Mouse (Mus musculus) limb, embryonic 10.5 days (tissue): Measurements from ENCODE around the gene Scd2. TPM values are rescaled to one million over a fixed set of nuclear protein-coding genes. Genes with fewer than 3 reads are reported as not detected.
"Not testable (repeated sequence)": the region's sequence is repeated elsewhere in the genome, so short reads cannot be mapped to it uniquely, and the experiment has no call there.

ENCODE experiments used
- DNase-seq: peaks from one replicate; pipeline ENCODE4 v3.0.0-alpha.2; 2017; ENCODE audit warnings: low spot score
- H3K27ac ChIP-seq: fragments of 300-500 bp; sonication (generic); 2 replicates; pipeline ENCODE4 v1.5.1; 2016; ENCODE audit warnings: mild to moderate bottlenecking
- H3K27me3 ChIP-seq: fragments of 300-500 bp; sonication (generic); 2 replicates; pipeline ENCODE4 v1.6.1; 2016; ENCODE audit warnings: low read depth, mild to moderate bottlenecking; ENCODE audit not compliant: poor library complexity, severe bottlenecking
- H3K36me3 ChIP-seq: fragments of 300-500 bp; sonication (generic); 2 replicates; pipeline ENCODE4 v1.6.1; 2016; ENCODE audit warnings: mild to moderate bottlenecking, moderate library complexity
- H3K4me1 ChIP-seq: fragments of 300-500 bp; sonication (generic); 2 replicates; pipeline ENCODE4 v1.6.1; 2016
- H3K4me3 ChIP-seq: fragments of 300-500 bp; sonication (generic); 2 replicates; pipeline ENCODE4 v1.5.1; 2016; ENCODE audit warnings: mild to moderate bottlenecking, moderate library complexity
- H3K9me3 ChIP-seq: fragments of 300-500 bp; sonication (generic); replicated peaks from 2 replicates; pipeline ENCODE4 v1.6.1; 2016; ENCODE audit warnings: mild to moderate bottlenecking
- WGBS: fragments of 180-500 bp; shearing (Covaris S2); methylation state at CpG from one replicate; pipeline ENCODE4 v1.1.7; 2016; 5-methylcytosine and 5-hydroxymethylcytosine counted together
- polyA plus RNA-seq: library from polyadenylated mRNA; unstranded; fragments of >200 nt; fragmentation: Nextera tagmentation; extraction: Ambion mirVana; gene quantifications from 2 replicates; pipeline ENCODE4 v1.2.1, GENCODE M21; 2016

Gene Scd2
- 324 and 335 TPM in 2 replicates for polyA plus RNA-seq

DNA sequence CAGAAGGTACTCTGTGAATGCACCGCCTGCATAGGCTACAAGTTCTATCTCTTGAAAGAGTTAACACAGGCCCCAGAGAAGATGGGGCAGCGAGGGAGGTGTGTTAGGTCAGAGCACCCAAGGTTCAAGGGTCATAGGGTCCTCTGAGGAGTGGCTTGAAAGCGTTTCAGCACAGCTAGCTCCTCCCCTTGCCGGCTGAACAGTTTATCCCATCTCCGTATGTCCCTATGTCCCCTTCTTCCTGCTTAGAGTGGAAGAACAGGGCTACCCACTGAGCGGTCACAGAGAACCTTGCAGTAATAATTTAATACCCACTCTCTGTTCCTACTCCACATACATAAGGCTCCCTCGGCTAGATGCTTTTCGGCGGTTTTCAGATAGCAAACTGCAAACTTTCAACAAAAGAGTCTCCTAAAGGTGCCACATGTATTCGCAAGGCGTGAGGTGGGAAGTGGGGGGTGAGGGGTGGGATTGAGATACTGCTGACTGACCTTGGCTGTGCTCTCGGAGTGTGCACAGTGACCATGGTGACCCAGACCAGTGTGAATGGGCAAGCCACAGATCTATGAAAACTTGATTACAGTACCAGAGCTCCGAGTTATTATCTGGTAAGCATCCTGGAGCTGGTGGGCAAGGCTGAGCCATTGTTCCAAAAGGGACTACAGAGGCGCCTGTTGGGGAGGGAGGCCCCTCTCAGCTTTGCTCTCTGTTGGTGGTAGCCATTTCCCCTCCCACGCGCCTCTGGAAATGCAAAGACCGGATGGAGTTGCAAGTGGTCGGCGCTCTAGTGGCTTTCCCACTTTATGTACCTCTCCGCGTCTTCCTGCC lies at the start of gene Scd2:
Gene Scd2 (plus strand): TSS at position 734 of the 828 bp plus-strand sequence.
- no peak for DNase-seq
- Histone ChIP-seq H3K27me3 (no peaks in the 10 kb centered on the region), H3K4me3 (peak within 1 kb of the TSS; percentile 94), H3K9me3 (no peaks in the 10 kb centered on the region), H3K4me1 (peaks cover 59% of the 10 kb centered on the region), H3K36me3 (peaks cover 35% of the 10 kb centered on the region), H3K27ac (peak within 1 kb of the TSS; percentile 98)
- 1% methylated on average over 21 of the region's 21 CpGs for WGBS

DNA sequence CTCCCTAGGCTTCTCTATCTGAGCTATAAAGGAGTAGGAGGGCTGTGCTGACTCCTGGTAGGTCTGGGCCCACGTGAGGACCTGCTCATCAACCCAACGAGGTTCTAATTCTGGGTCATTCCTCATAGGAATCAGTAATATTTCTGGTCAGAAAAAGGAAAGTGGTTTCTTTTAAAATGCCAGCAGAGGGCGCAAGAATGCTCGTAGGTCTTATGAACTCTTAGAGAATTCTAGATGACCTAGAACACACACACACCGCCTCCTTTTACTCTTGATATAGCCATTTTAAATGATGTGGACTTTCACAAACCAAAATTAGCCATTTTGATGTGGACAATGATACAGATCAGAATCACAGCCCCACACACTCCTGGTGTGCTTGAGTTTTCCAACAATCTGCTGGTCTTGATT lies 47.7 kb upstream of the Scd2 start:
- WGBS: 12% methylated on average over 5 of the region's 5 CpGs
- peaks cover 29% of the 10 kb centered on the region for H3K4me1 ChIP-seq
- no peak overlapping the region for H3K27ac ChIP-seq
- H3K27me3 ChIP-seq: no peaks in the 10 kb centered on the region
- H3K4me3 ChIP-seq: no peak overlapping the region
- no peaks in the 10 kb centered on the region for H3K9me3 ChIP-seq
- DNase-seq: peak; percentile 37
- no peaks in the 10 kb centered on the region for H3K36me3 ChIP-seq

DNA sequence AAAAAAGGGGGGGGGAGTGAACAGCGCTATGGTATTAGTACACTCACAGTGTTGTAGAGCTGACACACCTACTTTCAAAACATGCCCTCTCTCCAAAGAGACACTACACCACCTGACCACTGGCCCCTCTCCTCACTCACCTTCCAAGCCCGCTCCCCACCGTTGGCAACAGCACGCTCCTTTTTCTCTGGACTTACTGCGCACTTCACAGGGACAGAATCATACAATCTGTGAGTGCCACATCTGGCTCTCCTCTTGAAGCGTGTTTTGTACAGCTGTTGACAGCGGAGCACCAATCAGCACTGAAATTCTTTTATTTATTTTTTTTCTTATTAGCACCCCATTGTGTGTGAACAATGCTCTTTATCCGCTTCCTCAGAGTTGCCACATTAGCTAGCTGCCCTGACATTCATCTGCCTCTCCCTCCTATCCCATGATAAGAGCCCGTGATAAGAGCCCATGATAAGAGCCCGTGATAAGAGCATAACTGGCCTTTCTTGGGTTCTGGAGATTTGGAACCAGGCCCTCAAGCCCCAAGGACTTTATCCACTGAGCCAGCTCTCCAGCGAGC lies 47.0 kb upstream of the Scd2 start:
- Histone ChIP-seq H3K27ac (no peak overlapping the region), H3K4me3 (no peak overlapping the region), H3K9me3 (no peaks in the 10 kb centered on the region), H3K4me1 (peaks cover 29% of the 10 kb centered on the region), H3K27me3 (no peaks in the 10 kb centered on the region), H3K36me3 (no peaks in the 10 kb centered on the region)
- WGBS: 56% methylated on average over 11 of the region's 11 CpGs
- no peak for DNase-seq

DNA sequence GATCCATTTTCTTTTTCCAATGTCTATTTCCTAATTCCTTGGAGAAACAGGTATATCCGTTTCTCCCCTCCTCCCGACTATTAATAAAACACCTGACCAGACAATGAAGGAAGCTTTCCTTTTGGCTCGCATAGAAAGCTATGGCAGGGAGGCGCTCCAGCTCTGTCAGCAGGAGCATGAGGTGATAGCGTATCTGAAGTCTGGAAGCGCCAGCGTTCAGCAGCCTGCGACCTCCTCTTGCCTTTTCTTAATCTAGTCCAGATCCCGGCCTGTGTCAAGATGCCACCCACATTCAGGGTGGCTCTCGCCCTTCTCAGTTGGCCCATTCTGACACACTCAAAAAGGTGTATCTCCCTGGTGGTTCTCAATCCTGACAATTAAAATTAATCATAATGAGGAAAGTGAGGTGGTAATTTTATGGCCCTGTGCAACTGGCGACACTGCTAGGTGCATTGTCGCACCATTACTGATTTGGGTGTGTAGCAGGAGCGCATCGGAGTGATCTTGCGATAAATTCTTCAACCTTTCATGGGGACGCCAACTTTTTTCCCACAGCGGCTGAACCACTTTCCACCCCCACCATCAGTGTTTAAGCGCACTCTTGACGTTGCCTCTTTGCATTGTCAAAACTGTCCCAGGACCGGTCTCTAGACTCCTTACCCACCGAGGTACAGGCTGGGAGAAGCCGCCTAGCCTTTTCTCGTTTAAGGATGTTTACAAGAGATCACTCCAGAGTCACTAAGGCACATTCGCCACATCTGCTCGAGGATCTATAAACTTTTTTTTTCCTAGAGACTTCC lies 46.0 kb upstream of the Scd2 start:
- H3K36me3 ChIP-seq: no peaks in the 10 kb centered on the region
- H3K9me3 ChIP-seq: no peaks in the 10 kb centered on the region
- WGBS: 2% methylated on average over 25 of the region's 25 CpGs
- H3K27me3 ChIP-seq: no peaks in the 10 kb centered on the region
- H3K27ac ChIP-seq: peak overlapping the region; percentile 87
- peak overlapping the region; percentile 55 for H3K4me3 ChIP-seq
- H3K4me1 ChIP-seq: peaks cover 39% of the 10 kb centered on the region
- peak; percentile 55 for DNase-seq

DNA sequence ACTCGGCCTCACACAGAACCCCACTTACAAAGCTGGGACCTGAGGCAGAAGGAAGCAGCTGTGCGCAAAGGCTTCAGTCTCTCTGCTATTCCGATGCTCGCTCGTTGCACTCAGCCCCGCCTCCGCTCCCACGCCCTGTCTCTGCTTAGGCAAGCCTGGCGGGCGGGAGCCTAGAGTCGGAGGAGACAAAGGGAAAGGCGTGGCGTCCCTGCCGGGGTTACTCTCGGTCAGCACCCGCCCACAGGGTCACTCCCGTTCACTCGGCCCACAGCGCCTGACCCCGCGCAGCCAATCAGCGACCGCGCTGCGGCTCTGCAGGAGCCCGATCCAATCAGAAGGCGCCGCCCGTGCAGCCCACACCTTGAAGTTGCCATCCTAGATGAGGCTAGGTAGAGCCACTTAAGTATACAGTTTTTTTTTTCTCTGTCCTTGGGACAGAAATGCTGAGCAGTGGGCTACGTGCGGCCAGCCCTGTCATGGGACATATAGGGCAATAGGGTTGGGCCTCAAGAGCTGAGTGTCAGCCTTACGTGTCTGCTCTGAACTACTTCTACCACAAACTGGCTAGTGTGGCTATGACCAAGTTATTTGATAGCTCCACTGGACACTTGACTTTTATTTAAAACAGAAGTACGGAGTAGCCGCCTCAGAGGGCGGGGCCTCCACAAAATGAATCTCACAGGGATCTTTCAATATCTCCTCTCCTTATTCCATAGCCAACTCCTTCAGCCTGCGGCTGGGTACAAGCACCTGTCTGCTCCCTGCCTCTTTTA lies 45.2 kb upstream of the Scd2 start:
- no peaks in the 10 kb centered on the region for H3K36me3 ChIP-seq
- no peaks in the 10 kb centered on the region for H3K27me3 ChIP-seq
- no peaks in the 10 kb centered on the region for H3K9me3 ChIP-seq
- peaks cover 44% of the 10 kb centered on the region for H3K4me1 ChIP-seq
- H3K27ac ChIP-seq: peak overlapping the region; percentile 87
- WGBS: 3% methylated on average over 36 of the region's 36 CpGs
- H3K4me3 ChIP-seq: peak overlapping the region; percentile 55
- DNase-seq: peak; percentile 99

DNA sequence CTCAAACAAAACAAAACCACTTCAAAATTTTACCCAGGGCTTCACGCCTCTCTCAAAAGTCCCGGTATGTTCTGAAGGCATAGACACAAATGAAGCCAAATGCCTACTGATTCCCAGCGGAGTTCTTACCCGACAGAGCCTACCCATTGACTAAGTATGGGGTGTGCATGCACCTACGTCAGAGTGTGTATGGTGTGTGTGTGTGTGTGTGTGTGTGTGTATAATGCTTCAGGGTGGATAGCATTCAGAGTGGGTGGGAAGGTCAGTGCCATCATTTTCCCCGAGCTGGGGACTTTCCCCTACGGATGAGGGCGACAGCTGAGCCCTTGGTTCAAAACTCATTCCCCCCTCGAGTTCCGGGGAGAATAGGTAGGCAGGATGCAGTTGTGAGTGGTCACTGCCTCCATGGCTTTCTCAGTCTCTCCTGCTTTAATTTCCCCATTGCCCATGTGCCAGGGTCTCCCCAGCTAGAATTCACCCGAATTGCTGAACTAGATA lies 44.6 kb upstream of the Scd2 start:
- Histone ChIP-seq H3K27me3 (no peaks in the 10 kb centered on the region), H3K27ac (peak overlapping the region; percentile 87), H3K9me3 (no peaks in the 10 kb centered on the region), H3K4me3 (peak overlapping the region; percentile 55), H3K36me3 (no peaks in the 10 kb centered on the region), H3K4me1 (peaks cover 44% of the 10 kb centered on the region)
- DNase-seq: no peak
- WGBS: 75% methylated on average over 11 of the region's 11 CpGs

DNA sequence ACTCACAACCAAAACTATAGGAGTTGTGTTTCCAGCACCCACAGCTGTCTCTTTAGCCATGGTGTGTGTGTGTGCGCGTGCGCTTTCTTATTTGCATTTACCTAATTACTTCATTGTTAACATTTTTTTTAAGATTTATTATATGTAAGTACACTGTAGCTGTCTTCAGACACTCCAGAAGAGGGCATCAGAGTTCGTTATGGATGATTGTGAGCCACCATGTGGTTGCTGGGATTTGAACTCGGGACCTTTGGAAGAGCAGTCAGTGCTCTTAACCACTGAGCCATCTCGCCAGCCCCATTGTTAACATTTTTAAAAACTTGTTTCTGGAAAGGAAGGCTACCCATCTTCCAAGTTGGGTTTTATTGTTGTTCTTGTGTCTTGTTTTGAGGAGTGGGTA lies 42.3 kb upstream of the Scd2 start:
- 91% methylated on average over 6 of the region's 6 CpGs for WGBS
- H3K27me3 ChIP-seq, H3K27ac ChIP-seq, H3K36me3 ChIP-seq, DNase-seq, H3K4me3 ChIP-seq, H3K9me3 ChIP-seq: not testable (repeated sequence)
- H3K4me1 ChIP-seq: peaks cover 41% of the 10 kb centered on the region

DNA sequence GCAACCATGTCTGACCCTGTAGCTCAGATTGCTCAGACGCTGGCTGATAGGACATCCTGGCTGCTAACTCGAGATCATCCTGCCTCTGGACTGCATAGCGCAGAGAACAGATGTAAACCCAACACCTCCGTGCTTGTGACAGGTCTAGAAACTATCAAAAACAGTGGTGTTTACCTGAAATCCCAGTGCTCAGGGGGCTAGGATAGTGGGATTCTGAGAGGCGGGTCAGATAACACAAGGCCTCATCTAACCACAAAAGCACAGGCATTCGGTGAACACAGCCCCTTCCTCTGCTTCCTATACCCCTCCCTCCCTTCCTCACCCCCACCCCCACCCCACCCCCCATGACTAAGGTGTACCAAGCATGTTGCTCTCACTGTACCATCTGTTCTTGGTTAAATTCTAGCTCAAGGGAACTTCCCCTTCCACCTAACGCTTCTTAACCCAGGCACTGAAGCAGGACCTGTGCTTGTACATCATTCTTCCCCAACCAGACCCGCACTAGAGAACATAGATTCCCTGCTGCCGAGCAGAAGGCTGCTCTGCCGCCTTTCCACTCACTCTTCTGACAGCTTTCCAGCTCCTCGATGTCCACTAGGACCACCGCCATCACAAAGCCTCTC lies 41.4 kb upstream of the Scd2 start:
- WGBS: 67% methylated on average over 12 of the region's 12 CpGs
- H3K4me1 ChIP-seq: peaks cover 36% of the 10 kb centered on the region
- no peaks in the 10 kb centered on the region for H3K36me3 ChIP-seq
- DNase-seq: no peak
- H3K9me3 ChIP-seq: no peaks in the 10 kb centered on the region
- no peaks in the 10 kb centered on the region for H3K27me3 ChIP-seq
- H3K27ac ChIP-seq: no peak overlapping the region; the same call in 1 of the 2 replicates
- H3K4me3 ChIP-seq: no peak overlapping the region

DNA sequence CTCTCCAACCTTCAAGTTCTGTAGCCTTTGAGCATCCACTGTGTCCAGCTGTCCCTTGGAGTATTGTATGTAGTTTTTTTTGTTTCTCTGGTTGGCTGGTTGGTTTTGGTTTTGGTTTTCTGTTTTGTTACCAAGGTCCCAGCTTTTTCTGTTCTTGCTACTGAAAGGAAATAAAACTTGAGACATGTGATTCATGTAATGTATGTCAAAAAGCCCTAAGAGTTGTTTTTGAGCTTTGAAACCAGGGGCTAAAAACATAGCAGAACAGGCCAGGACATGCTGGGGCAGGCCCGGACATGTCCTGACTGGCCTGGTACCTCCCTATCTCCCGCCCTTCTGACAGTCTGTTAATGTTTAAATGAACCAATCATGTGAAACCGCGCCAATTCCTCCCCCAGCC lies 39.4 kb upstream of the Scd2 start:
- H3K27ac ChIP-seq, H3K27me3 ChIP-seq, DNase-seq, H3K9me3 ChIP-seq, H3K36me3 ChIP-seq, H3K4me3 ChIP-seq: not testable (repeated sequence)
- H3K4me1 ChIP-seq: peaks cover 21% of the 10 kb centered on the region
- 83% methylated on average over 4 of the region's 4 CpGs for WGBS

DNA sequence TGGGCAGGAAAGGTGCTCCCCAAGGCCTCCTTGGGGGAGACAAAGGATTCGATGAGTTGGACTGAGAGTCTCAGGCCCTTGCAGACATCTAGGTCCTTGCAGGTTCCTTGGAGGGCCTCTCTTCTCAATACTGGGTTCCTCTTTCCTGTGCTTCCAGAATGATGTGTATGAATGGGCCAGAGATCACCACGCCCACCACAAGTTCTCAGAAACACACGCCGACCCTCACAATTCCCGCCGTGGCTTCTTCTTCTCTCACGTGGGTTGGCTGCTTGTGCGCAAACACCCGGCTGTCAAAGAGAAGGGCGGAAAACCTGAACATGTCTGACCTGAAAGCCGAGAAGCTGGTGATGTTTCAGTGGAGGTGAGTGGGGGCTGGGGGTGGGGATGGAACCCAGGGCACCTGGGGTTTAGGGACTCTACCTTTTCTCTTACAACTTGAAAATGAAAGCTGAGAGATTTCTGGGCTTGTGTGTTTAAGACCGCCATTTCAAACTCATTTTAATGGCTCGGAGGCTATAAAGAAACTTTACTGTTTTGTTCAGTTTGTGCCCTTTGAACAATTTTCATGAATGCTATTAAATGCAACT lies 36.0 kb upstream of the Scd2 start:
- Histone ChIP-seq H3K4me3 (no peak overlapping the region), H3K27me3 (no peaks in the 10 kb centered on the region), H3K4me1 (peaks cover 8% of the 10 kb centered on the region), H3K9me3 (no peaks in the 10 kb centered on the region), H3K36me3 (no peaks in the 10 kb centered on the region), H3K27ac (no peak overlapping the region)
- 91% methylated on average over 13 of the region's 13 CpGs for WGBS
- DNase-seq: no peak

DNA sequence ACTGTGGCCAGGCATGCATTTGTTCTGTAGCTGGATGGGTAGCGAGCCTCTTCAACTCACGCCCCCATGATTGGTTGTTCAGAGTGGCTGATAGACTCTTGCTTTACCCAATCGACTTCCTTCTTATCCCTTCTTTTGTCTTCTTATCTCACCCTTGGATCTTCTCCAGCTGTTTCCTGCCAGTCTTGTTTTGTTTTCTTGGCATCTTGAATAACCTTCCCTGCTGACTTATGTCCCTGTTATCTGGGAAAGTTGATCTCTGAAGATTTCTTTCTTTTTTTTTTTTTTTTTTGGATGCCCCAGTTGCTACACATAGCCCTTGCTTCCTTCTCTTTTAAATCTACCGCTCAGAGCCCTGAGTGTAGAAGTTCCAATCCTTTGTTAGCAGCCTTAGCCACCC lies 34.0 kb upstream of the Scd2 start:
- Histone ChIP-seq H3K27ac (no peak overlapping the region), H3K9me3 (no peaks in the 10 kb centered on the region), H3K27me3 (no peaks in the 10 kb centered on the region), H3K4me1 (0 out of 2 replicates have a peak, but pooled peaks cover 7% of the 10 kb centered on the region), H3K36me3 (no peaks in the 10 kb centered on the region), H3K4me3 (no peak overlapping the region)
- 91% methylated on average over 4 of the region's 4 CpGs for WGBS
- no peak for DNase-seq

DNA sequence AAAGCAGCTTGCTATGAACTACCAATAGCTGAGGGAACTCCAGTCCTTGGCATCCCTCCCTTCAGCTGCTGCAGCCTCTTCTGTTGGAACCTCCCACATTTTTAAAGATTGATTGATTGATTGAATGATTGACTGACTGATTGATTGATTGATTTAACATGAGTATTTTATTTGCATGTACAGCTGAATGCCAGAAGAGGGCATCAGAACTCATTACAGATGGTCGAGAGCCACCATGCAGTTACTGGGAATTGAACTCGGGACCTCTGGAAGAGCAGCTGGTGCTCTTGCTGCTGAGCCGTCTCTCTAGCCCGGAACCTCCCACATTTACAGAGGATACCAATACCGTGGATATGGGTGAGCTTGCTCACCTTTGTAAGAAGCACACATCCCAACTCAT lies 33.0 kb upstream of the Scd2 start:
- Histone ChIP-seq H3K27ac (no peak overlapping the region), H3K9me3 (no peaks in the 10 kb centered on the region), H3K4me3 (no peak overlapping the region), H3K36me3 (no peaks in the 10 kb centered on the region), H3K27me3 (no peaks in the 10 kb centered on the region), H3K4me1 (peaks cover 14% of the 10 kb centered on the region)
- DNase-seq: no peak
- WGBS: 82% methylated on average over 5 of the region's 5 CpGs
